In genomic region chr3:80913779-80914284, GRCm38 (mm10) we compare ENCODE assay signal across 9 mouse cellular contexts. TPM values are rescaled to one million over a fixed set of nuclear protein-coding genes. Genes with fewer than 3 reads are reported as not detected.
DNase-seq lines count a peak whose midpoint lies in the region; ATAC-seq and TF ChIP-seq lines count a peak whose summit lies in the region.
"Had no signal": no experiment of that assay in that cellular context is flagged by ENCODE, and none has a peak within 500 bp of the region (broad histone marks: within the 10 kb centered on the region; RNA-seq: fewer than 3 reads in every experiment).

No protein-coding gene starts in this region.

- H3K27ac ChIP-seq in heart, postnatal 0 days (ENCODE audit: low read depth): no peak overlapping the region
- H3K27ac ChIP-seq in cortical plate, adult 2 months (ENCODE audit: insufficient read depth, low read length): peak overlapping the region; percentile 91
- H3K27ac ChIP-seq in hindbrain, embryonic 13.5 days: peak overlapping the region; percentile 89
- H3K27ac ChIP-seq in midbrain, embryonic 14.5 days (replicated peaks; ENCODE audit: low read depth, low read length): peak overlapping the region; percentile 85

- no peak for TF ChIP-seq EP300 in heart, postnatal 0 days (IDR thresholded peaks at IDR 0.05; ENCODE audit: low read depth)

- no peak overlapping the region; the same call in 1 of the 2 replicates for H3K9ac ChIP-seq in heart, postnatal 0 days (replicated peaks; ENCODE audit: low read depth, low read length)
- peak overlapping the region; percentile 96 for H3K9ac ChIP-seq in hindbrain, embryonic 13.5 days
- peak overlapping the region; percentile 92 for H3K9ac ChIP-seq in midbrain, embryonic 14.5 days (replicated peaks; ENCODE audit: low read length)

- H3K4me1 ChIP-seq in heart, postnatal 0 days (ENCODE audit: control insufficient read depth, insufficient read depth): no peaks in the 10 kb centered on the region
- H3K4me1 ChIP-seq in cortical plate, adult 2 months (ENCODE audit: control insufficient read depth, insufficient read depth, low read length): no peaks in the 10 kb centered on the region
- peaks cover 9% of the 10 kb centered on the region; the same call in 1 of the 2 replicates for H3K4me1 ChIP-seq in hindbrain, embryonic 13.5 days (replicated peaks)
- 0 out of 2 replicates have a peak, but pooled peaks cover 3% of the 10 kb centered on the region for H3K4me1 ChIP-seq in midbrain, embryonic 14.5 days (ENCODE audit: control insufficient read depth, insufficient read depth, low read length)

- TF ChIP-seq POLR2A in cortical plate, adult 2 months (IDR thresholded peaks at IDR 0.05; ENCODE audit: extremely low read depth, insufficient read depth, low read length): no peak

- no peaks in the 10 kb centered on the region for H3K9me3 ChIP-seq in heart, postnatal 0 days (replicated peaks; ENCODE audit: control insufficient read depth, low read length)
- no peaks in the 10 kb centered on the region for H3K9me3 ChIP-seq in hindbrain, embryonic 13.5 days
- H3K9me3 ChIP-seq in midbrain, embryonic 14.5 days (ENCODE audit: control insufficient read depth, low read length): no peaks in the 10 kb centered on the region

- DNase-seq in heart, postnatal 0 days (ENCODE audit: low spot score): no peak
- no peak for DNase-seq in heart, adult 18-20 months
- DNase-seq in midbrain, embryonic 14.5 days: no peak
- DNase-seq in layer of hippocampus, postnatal 25 days (ENCODE audit: extremely low spot score in 1 of 2, low spot score in 1 of 2): no peak
- DNase-seq in urinary bladder, postnatal 10 days (ENCODE audit: low spot score): no peak
- DNase-seq in cerebellum, postnatal 25 days: no peak

- no peaks in the 10 kb centered on the region for H3K36me3 ChIP-seq in heart, postnatal 0 days (replicated peaks; ENCODE audit: control insufficient read depth, insufficient read depth, low read length)
- no peaks in the 10 kb centered on the region for H3K36me3 ChIP-seq in hindbrain, embryonic 13.5 days
- H3K36me3 ChIP-seq in midbrain, embryonic 14.5 days (ENCODE audit: control insufficient read depth, insufficient read depth, low read length): no peaks in the 10 kb centered on the region

- H3K27me3 ChIP-seq in heart, postnatal 0 days (ENCODE audit: control insufficient read depth, insufficient read depth, low read length): peaks cover 15% of the 10 kb centered on the region
- no peaks in the 10 kb centered on the region for H3K27me3 ChIP-seq in hindbrain, embryonic 13.5 days
- H3K27me3 ChIP-seq in midbrain, embryonic 14.5 days (ENCODE audit: control insufficient read depth, insufficient read depth, low read length): no peaks in the 10 kb centered on the region

- WGBS in heart, postnatal 0 days: 23% methylated on average over 6 of the region's 6 CpGs
- 23% methylated on average over 6 of the region's 6 CpGs for WGBS in hindbrain, embryonic 13.5 days
- 27% methylated on average over 6 of the region's 6 CpGs for WGBS in midbrain, embryonic 14.5 days

- TF ChIP-seq CTCF in heart, postnatal 0 days (IDR thresholded peaks at IDR 0.05; ENCODE audit: low read depth): no peak
- TF ChIP-seq CTCF in cortical plate, adult 2 months (IDR thresholded peaks at IDR 0.05; ENCODE audit: extremely low read depth, insufficient read depth, low read length): no peak

- no peak for ATAC-seq in heart, postnatal 0 days (ENCODE audit: insufficient read depth, low read depth)
- peak; percentile 53; the same call in 1 of the 2 replicates for ATAC-seq in hindbrain, embryonic 13.5 days (ENCODE audit: low FRiP score)
- ATAC-seq in midbrain, embryonic 14.5 days (ENCODE audit: low FRiP score, low TSS enrichment): peak; percentile 43; the same call in 1 of the 2 replicates

- peak overlapping the region; percentile 64 for H3K4me3 ChIP-seq in heart, postnatal 0 days (ENCODE audit: low read depth, low read length)
- peak overlapping the region; percentile 89 for H3K4me3 ChIP-seq in cortical plate, adult 2 months (ENCODE audit: insufficient read depth, low read length)
- H3K4me3 ChIP-seq in hindbrain, embryonic 13.5 days: peak overlapping the region; percentile 84
- peak overlapping the region; percentile 82 for H3K4me3 ChIP-seq in midbrain, embryonic 14.5 days (replicated peaks; ENCODE audit: low read depth, low read length)
- H3K4me3 ChIP-seq: erythroblast, embryonic 14.5 days had no signal

- H3K4me2 ChIP-seq in heart, postnatal 0 days (ENCODE audit: low read depth, low read length): peak overlapping the region; percentile 97
- peak overlapping the region; percentile 75 for H3K4me2 ChIP-seq in hindbrain, embryonic 13.5 days
- H3K4me2 ChIP-seq in midbrain, embryonic 14.5 days (ENCODE audit: low read length): peak overlapping the region; percentile 80

RNA-seq across cellular contexts. Expression of gene Glrb, which starts 0.4 kb away (rescaled TPM):
- total RNA-seq in heart, postnatal 0 days (2014; rRNA removed; ENCODE audit: low replicate concordance): 0.46 and 0.53 TPM in 2 replicates
- 0.25 and 0.55 TPM in 2 replicates for polyA plus RNA-seq in heart, postnatal 0 days (2015; fragmentation: Nextera tagmentation; extraction: Ambion mirVana)
- under 1 TPM; 0.15 to 0.62 TPM for total RNA-seq in heart, adult 18-20 months (2021)
- polyA plus RNA-seq in cortical plate, adult 2 months (2012; rRNA removed): 139 and 142 TPM in 2 replicates
- polyA plus RNA-seq in hindbrain, embryonic 13.5 days (2015; fragmentation: Nextera tagmentation; extraction: Ambion mirVana): 21.9 and 23.9 TPM in 2 replicates
- polyA plus RNA-seq in midbrain, embryonic 14.5 days (2014; fragmentation: Nextera tagmentation; extraction: Ambion mirVana): 28.4 and 30.2 TPM in 2 replicates
- total RNA-seq in layer of hippocampus, postnatal 25 days (2021): 100 to 1,000 TPM; 133 to 148 TPM
- polyA plus RNA-seq: erythroblast, embryonic 14.5 days had no signal

Comparison
In these comparisons a context has a peak if more than half of its experiments do, and no peak if none do; other contexts are left out.
1. RNA of gene Glrb, which starts 0.4 kb away (polyA plus RNA-seq): 139 to 142 TPM in cortical plate, adult 2 months, 28.4 to 30.2 TPM in midbrain, embryonic 14.5 days and 21.9 to 23.9 TPM in hindbrain, embryonic 13.5 days; 0.25 to 0.55 TPM in heart, postnatal 0 days; every median in the first group is over 10 times any median in the second.
2. Peak in every context shown above with its lines, with median percentiles within 50 percentile points of each other: H3K4me2 ChIP-seq and H3K4me3 ChIP-seq.